Mouse (Mus musculus) right cerebral cortex, postnatal 25 days (tissue): ENCODE measurements around the gene Kdm2b.
A peak's percentile ranks its signal among the peaks of the same experiment; 100 is the strongest.

Source experiments
- DNase-seq: peaks from one replicate; pipeline ENCODE4 v3.0.0; 2022

Gene Kdm2b

DNA sequence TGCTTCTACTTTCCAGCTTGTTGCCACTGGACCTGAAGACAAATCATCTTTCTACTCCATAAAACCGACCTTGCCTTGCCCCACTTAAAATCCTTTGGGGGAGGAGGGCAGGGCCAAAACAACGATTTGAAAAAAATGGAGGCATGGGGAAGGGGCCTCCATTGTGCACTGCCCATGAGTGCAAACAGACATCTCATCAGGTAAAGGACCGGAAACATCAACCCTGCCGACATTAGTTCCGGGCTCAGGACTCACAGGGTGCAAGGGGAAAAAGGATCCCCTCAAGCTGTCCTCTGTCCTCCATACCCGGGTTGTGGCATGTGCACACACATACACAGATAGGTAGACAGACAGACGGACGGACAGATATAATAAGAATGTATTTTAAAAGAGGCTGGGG is 164.5 kb downstream of the Kdm2b start:
- DNase-seq: no peak

DNA sequence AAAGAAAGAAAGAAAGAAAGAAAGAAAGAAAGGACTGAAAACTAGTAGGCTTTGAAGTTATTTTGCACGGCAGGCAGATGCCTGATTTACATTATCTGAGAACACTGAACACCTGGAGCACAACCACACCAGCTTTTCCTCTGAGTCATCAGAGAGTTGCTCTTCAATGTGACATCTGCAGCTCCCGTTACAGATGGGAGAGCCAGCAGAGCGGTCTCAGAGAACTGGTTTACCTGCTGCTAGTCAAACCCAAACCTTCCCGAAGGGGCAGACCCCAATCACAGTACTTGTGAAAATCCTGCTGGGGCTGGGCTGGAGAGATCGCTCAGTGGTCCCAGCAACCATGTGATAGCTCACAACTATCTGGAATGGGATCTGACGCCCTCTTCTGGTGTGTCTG is 165.2 kb downstream of the Kdm2b start:
- no peak for DNase-seq

DNA sequence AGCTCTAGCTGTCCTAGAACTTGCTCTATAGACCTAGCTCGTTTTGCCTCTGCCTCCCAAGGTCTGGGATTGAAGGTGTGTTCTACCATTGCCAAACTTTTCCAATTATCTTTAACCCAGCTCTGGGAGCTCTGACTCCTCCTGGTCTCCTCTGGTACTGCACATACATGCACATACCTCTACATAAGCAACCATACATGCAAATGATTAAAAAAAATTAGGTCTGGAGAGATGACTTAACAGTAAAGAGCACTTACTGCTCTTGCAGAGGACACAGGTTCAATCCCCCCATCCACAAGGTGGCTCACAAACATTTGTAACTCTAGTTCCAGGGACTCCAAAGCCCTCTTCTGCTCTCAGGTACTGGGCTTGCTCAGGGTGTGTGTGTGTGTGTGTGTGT is 165.6 kb downstream of the Kdm2b start:
- DNase-seq: no peak

DNA sequence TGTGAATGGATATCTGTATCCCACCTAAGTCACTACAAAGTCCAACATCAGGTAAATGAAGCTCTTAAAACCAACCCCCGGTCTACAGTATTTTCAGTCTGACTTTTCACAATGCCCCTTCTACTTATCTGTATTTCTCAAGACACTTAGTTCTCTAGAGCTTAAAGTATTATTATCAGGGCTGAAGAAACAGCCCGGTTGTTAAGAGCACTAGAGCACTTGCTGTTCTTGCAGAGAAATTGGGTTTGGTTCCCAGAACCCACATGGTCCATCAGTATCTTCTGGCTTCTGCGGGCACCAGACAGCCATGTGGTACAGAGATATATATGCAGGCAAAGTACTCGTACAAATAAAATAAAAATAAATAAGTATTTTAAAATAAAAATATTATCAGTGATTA is 167.2 kb downstream of the Kdm2b start:
- no peak for DNase-seq

DNA sequence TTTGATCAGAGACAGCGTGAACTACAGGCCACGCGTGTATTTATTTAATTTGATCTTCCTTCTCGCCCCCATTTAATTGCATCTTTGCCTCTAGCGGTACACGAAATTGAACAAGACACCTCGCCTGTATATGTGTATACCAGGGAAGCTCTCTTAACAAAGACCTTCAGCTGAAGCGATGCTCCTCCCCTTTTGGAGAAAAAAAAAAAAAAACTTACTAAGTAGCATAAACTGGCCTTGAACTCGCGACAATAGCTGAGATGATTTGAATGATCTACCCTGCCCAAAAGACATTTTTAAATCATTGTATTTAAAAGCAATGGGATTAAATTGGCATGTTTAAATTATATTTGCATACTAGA is 168.1 kb downstream of the Kdm2b start:
- no peak for DNase-seq

DNA sequence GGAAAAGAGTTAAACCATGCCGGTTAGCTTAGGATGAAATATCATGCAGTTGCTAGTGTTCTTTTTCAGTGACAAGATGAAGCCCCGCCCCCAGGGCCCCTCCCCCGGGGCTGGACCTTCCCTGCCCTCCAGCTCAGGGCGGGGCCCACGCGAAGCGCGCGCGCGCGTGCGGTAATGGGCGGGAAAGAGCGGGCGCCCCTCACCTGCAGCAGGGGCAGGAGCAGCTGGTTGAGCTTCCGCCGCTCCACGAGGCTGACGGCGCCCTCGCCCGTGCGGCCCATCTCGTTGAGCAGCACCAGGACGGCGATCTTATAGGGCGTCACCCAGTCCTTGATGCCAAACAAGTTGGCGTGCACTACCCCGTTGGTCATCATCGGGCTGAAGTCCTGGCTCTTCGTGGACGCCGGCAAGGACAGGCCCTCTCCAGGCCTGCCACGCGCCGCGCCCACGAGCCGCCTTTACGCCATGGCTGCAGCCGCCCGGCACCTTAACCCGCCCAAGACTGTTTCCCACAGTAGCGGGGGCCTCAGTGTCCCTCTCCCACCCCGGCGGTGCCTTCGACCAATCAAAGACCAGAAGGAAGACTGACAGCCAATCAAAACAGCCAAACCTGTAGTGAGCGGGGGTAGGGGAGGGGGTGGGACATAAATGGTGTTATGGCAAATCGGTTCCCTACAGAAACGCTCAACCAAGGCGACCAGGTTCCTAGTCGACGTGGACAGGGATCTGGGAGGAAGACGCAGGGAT is 168.7 kb downstream of the Kdm2b start, which contains the start of gene Anapc5:
TSS of gene Anapc5 (minus strand) at position 563 of the 747 bp plus-strand sequence.
- peak; percentile 92 for DNase-seq
